Mouse (Mus musculus) liver, adult 2 months (tissue): ENCODE data around the gene Il4i1. TPM values are rescaled to one million over a fixed set of nuclear protein-coding genes. Genes with fewer than 3 reads are reported as not detected.

Source experiments
- DNase-seq: peaks from one replicate; pipeline ENCODE4 v3.0.0-alpha.2; 2011; ENCODE audit warnings: low read depth, low spot score; ENCODE audit errors: extremely low read depth
- H3K27ac ChIP-seq: fragments of 200-500 bp; replicated peaks from 2 replicates; pipeline ENCODE4 v1.5.1; 2012; ENCODE audit warnings: low read depth, mild to moderate bottlenecking, control low read depth, inconsistent platforms, low read length; ENCODE audit not compliant: insufficient read depth
- H3K27me3 ChIP-seq: fragments of 200-500 bp; 2 replicates; pipeline ENCODE4 v1.6.1; 2012; ENCODE audit warnings: mild to moderate bottlenecking, moderate library complexity, low read length, inconsistent platforms; ENCODE audit not compliant: control insufficient read depth, insufficient read depth
- H3K36me3 ChIP-seq: fragments of 200-500 bp; 2 replicates; pipeline ENCODE4 v1.6.1; 2012; ENCODE audit warnings: low read length, inconsistent platforms; ENCODE audit not compliant: control insufficient read depth, insufficient read depth
- H3K4me1 ChIP-seq: fragments of 200-500 bp; 2 replicates; pipeline ENCODE4 v1.6.1; 2011; ENCODE audit warnings: low read length; ENCODE audit not compliant: control insufficient read depth, insufficient read depth
- H3K4me3 ChIP-seq: fragments of 200-500 bp; 2 replicates; pipeline ENCODE4 v1.5.1; 2011; ENCODE audit warnings: low read depth, mild to moderate bottlenecking, control low read depth, low read length, moderate library complexity; ENCODE audit not compliant: insufficient read depth
- H3K79me2 ChIP-seq: fragments of 200-500 bp; 2 replicates; pipeline ENCODE4 v1.6.1; 2012; ENCODE audit warnings: inconsistent platforms, mild to moderate bottlenecking, low read length, moderate library complexity; ENCODE audit not compliant: control insufficient read depth, insufficient read depth
- H3K9ac ChIP-seq: fragments of 200-500 bp; 2 replicates; pipeline ENCODE4 v1.6.1; 2012; ENCODE audit warnings: low read depth, mild to moderate bottlenecking, control low read depth, inconsistent platforms, low read length
- CTCF ChIP-seq: fragments of 200-500 bp; IDR thresholded peaks from 2 replicates; pipeline ENCODE4 v1.5.1; 2011; ENCODE audit warnings: low read depth, low read length, control low read depth
- POLR2A ChIP-seq: fragments of 200-500 bp; IDR thresholded peaks from 2 replicates; pipeline ENCODE4 v1.6.1; 2011; ENCODE audit warnings: low read length, control low read depth; ENCODE audit not compliant: insufficient read depth; ENCODE audit errors: extremely low read depth
- WGBS: fragments of 180-500 bp; shearing (Covaris S2); methylation state at CpG from one replicate; pipeline ENCODE4 v1.1.7; 2018; 5-methylcytosine and 5-hydroxymethylcytosine counted together
- polyA plus RNA-seq: library from polyadenylated mRNA; depleted of rRNA; stranded (reverse); fragments of >200 nt; gene quantifications from 2 replicates; pipeline ENCODE4 v1.2.3, GENCODE M21; 2012
- total RNA-seq: library from RNA; depleted of rRNA; stranded (reverse); fragments of >200 nt; gene quantifications from 2 replicates; pipeline ENCODE4 v1.2.3, GENCODE M21; 2014

Il4i1 gene
- total and polyA plus RNA-seq, 2 experiments, result 0.65 to 1.7 TPM

DNA sequence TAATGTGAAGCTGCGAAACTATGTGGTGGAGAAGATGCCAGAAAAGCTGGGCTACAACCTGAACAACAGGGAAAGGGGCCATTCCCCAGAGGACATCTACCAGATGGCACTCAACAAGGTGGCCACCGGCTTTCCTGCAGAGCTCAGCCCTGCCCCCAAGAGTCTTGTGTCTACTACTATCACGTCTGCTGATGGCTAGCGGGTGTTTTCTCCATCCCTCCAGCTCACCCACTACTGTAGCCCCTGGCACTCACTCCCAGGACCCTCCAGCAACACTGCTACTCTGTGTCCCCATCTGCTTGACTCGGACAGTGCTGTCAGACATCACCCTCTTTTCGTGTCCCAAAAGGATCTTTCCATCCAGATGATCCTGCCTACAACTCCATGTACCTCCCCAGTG lies 21.9 kb downstream of the Il4i1 start:
- TF ChIP-seq CTCF (no peak), POLR2A (no peak)
- Histone ChIP-seq H3K27ac (no peak overlapping the region), H3K4me1 (no peaks in the 10 kb centered on the region; the same call in 1 of the 2 replicates), H3K36me3 (peaks cover 2% of the 10 kb centered on the region; the same call in 1 of the 2 replicates), H3K4me3 (no peak overlapping the region), H3K27me3 (no peaks in the 10 kb centered on the region), H3K9ac (no peak overlapping the region), H3K79me2 (no peaks in the 10 kb centered on the region)
- DNase-seq, result no peak
- 96% methylated on average over 6 of the region's 6 CpGs for WGBS

GRCm38 (mm10) chr7:44839171-44839490 lies 22.9 kb downstream of the Il4i1 start:
- no peak for DNase-seq
- Histone ChIP-seq H3K27me3 (no peaks in the 10 kb centered on the region), H3K79me2 (no peaks in the 10 kb centered on the region), H3K4me3 (no peak overlapping the region; the same call in 1 of the 2 replicates), H3K36me3 (peaks cover 2% of the 10 kb centered on the region; the same call in 1 of the 2 replicates), H3K27ac (no peak overlapping the region), H3K4me1 (no peaks in the 10 kb centered on the region), H3K9ac (no peak overlapping the region)
- TF ChIP-seq CTCF, result no peak
- TF ChIP-seq POLR2A, result no peak
- 58% methylated on average over 11 of the region's 11 CpGs for WGBS

DNA sequence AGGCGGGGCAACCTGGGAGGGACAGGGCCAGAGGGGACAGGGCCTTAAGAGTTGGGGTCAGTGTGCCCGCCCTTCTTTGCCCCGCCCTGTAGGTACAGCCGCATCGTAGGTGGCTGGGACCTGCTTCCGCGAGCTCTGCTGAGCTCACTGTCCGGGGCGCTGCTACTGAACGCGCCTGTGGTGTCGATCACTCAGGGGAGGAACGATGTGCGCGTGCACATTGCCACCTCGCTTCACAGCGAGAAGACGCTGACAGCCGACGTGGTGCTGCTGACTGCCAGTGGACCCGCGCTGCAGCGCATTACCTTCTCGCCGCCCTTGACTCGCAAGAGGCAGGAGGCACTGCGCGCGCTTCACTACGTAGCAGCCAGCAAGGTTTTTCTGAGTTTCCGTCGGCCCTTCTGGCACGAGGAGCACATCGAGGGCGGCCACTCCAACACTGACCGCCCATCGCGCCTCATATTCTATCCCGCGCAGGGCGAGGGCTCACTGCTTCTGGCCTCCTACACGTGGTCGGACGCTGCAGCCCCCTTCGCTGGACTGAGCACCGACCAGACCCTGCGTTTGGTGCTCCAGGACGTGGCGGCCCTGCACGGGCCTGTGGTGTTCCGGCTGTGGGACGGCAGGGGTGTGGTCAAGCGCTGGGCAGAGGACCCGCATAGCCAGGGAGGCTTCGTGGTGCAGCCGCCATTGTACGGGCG lies 23.5 kb downstream of the Il4i1 start:
- Histone ChIP-seq H3K27ac (no peak overlapping the region), H3K4me1 (no peaks in the 10 kb centered on the region), H3K36me3 (peaks cover 5% of the 10 kb centered on the region; the same call in 1 of the 2 replicates), H3K27me3 (no peaks in the 10 kb centered on the region), H3K9ac (peak overlapping the region; percentile 2; the same call in 1 of the 2 replicates), H3K79me2 (no peaks in the 10 kb centered on the region), H3K4me3 (peak overlapping the region; percentile 4; the same call in 1 of the 2 replicates)
- no peak for DNase-seq
- no peak for TF ChIP-seq CTCF
- TF ChIP-seq POLR2A, result no peak
- WGBS, result 20% methylated on average over 58 of the region's 58 CpGs

- H3K36me3 ChIP-seq, result peaks cover 7% of the 10 kb centered on the region; the same call in 1 of the 2 replicates
- 76% methylated on average over 14 of the region's 14 CpGs for WGBS
- H3K4me1 ChIP-seq, result no peaks in the 10 kb centered on the region
- no peaks in the 10 kb centered on the region for H3K27me3 ChIP-seq
- no peaks in the 10 kb centered on the region for H3K79me2 ChIP-seq
- TF ChIP-seq POLR2A, result no peak
- TF ChIP-seq CTCF, result no peak
- no peak for DNase-seq
- no peak overlapping the region for H3K27ac ChIP-seq
- H3K4me3 ChIP-seq, result no peak overlapping the region
- H3K9ac ChIP-seq, result no peak overlapping the region
These were observed 24.2 kb downstream of the Il4i1 start for GRCm38 (mm10) chr7:44840426-44840825.

DNA sequence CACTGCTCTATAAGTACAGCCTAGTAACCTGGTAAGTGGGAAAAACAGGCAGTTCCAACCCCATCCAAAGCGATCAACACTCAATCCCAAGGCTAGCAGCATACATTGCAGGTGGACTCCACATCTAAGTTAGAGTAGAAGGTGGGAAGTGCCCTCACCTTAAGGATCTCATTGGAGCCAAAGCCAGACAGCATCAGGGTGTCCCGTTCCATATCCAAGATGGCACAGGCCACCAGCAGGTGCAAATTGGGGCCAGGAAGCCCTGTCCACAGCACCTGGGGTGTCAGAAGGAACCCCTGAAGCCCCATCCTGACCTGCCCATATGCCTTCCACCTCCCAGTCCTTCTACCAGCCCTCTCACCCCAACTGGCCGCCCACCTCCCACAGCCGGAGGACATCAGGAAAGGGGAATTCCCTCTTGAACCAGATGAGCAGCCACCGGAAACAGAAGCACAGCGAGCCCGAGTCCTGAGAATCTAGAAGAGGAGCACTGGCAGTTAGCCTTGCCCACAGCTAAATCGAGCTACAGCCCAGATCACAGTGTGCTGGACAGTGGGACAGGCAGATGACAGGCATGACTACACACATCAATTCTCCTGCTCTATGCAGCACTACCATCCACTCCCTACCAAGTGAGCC lies 25.8 kb downstream of the Il4i1 start:
- TF ChIP-seq POLR2A, result no peak
- no peak for TF ChIP-seq CTCF
- WGBS, result 91% methylated on average over 8 of the region's 8 CpGs
- H3K27me3 ChIP-seq, result no peaks in the 10 kb centered on the region
- 0 out of 2 replicates have a peak, but pooled peaks cover 3% of the 10 kb centered on the region for H3K79me2 ChIP-seq
- DNase-seq, result no peak
- H3K9ac ChIP-seq, result no peak overlapping the region
- H3K36me3 ChIP-seq, result peaks cover 18% of the 10 kb centered on the region; the same call in 1 of the 2 replicates
- no peak overlapping the region for H3K27ac ChIP-seq
- no peak overlapping the region for H3K4me3 ChIP-seq
- H3K4me1 ChIP-seq, result no peaks in the 10 kb centered on the region

- H3K9ac ChIP-seq, result no peak overlapping the region
- no peak overlapping the region for H3K4me3 ChIP-seq
- DNase-seq, result no peak
- H3K79me2 ChIP-seq, result peaks cover 8% of the 10 kb centered on the region; the same call in 1 of the 2 replicates
- H3K36me3 ChIP-seq, result peaks cover 18% of the 10 kb centered on the region; the same call in 1 of the 2 replicates
- no peak overlapping the region for H3K27ac ChIP-seq
- peaks cover 5% of the 10 kb centered on the region for H3K4me1 ChIP-seq
- WGBS, result 92% methylated on average over 10 of the region's 10 CpGs
- no peaks in the 10 kb centered on the region for H3K27me3 ChIP-seq
- TF ChIP-seq POLR2A (no peak), CTCF (no peak)
These were observed 28.8 kb downstream of the Il4i1 start for GRCm38 (mm10) chr7:44845006-44845405.
